Mouse (Mus musculus): ENCODE data around the gene Dnaic1.

DNA sequence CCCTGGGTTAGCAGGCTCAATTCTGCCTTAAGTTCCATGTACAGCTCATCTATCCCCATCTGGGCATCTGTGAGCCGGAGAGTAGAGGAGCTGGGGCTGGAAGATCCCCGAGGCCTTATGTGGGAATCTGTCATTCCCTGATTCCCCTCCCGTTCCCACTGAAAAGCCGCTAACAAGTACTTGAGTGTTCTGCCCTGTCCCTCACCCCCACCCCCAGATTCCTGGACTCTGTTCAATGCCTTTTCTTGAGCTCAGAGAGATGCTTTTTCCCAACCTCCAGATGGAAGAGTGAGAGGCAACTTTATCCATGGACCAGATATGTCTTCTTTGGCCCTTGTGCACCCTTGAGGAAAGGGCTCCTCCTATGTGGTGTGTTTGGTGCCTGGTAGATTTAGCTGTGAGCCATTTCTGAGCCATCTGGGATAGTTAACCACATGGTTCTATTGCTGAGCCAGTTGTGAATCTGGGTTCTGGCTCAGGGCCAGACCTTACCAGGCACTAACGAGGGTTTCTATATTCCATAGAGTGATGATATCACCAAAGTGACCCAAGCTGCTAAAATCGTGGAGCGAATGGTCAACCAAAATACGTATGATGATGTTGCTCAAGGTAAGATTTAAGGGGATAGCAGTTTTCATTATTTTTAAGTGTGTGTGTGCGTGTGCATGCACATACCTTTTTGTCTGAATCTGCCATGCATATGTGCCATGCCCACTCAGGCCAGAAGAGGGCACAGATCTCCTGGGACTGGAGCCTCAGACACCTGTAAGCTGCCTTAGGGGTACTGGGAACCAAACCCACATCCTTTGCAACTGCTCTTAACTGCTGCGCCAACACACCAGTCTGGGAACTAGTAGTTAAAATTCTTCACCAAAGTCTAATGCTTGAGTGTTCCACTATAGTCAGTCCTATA lies 40.4 kb downstream of the Dnaic1 start:
- TF ChIP-seq CTCF (IDR thresholded peaks at IDR 0.05) (peak; percentile 43), EP300 (IDR thresholded peaks at IDR 0.05) (no peak)
